Mouse (Mus musculus) heart, postnatal 36 days (tissue): Measurements from ENCODE around the gene Rint1. TPM values are rescaled to one million over a fixed set of nuclear protein-coding genes. Genes with fewer than 3 reads are reported as not detected.

Experiments
- DNase-seq, 2 experiments: peaks; one replicate each; pipeline ENCODE4 v3.0.0; 2021 to 2022
- intact Hi-C: fragments of 180-260 bp; cut with DNase I; formaldehyde crosslinking; loops from one replicate; pipeline ENCODE4 v1.15.1; 2025
- total RNA-seq, 2 experiments: library from RNA; stranded (reverse); gene quantifications; 2 replicates each; pipeline ENCODE4 v1.2.3; 2021

Rint1 gene
- total RNA-seq, 2 experiments from 2014 or later = 12.4 to 13.7 TPM

- DNase-seq = no peak
- intact Hi-C loops = no loop called here
Measured at GRCm38 (mm10) chr5:23861721-23862120, 74.2 kb downstream of the Rint1 start.

GRCm38 (mm10) chr5:23862291-23862690 is 74.8 kb downstream of the Rint1 start:
- intact Hi-C loops = no loop called here
- DNase-seq = peak; percentile 69 to 70

GRCm38 (mm10) chr5:23863166-23864053 is 75.9 kb downstream of the Rint1 start:
- no peak for DNase-seq

GRCm38 (mm10) chr5:23864054-23864965 is 76.8 kb downstream of the Rint1 start:
- intact Hi-C loops = no loop called here
- DNase-seq = no peak

More at GRCm38 (mm10) chr5:23863166-23864053, 75.9 kb downstream of the Rint1 start:
- intact Hi-C loops = no loop called here

GRCm38 (mm10) chr5:23865941-23866340 is 78.4 kb downstream of the Rint1 start:
- intact Hi-C loops = no loop called here
- no peak for DNase-seq

Other genes with a start within 250 kb of the Rint1 start
- gene Srpk2, start 103.1 kb upstream of the Rint1 start, total RNA-seq = 10 to 100 TPM; 35.9 to 36.5 TPM
- 1 to 10 TPM; 9.5 TPM for gene Pus7, start 4.0 kb upstream of the Rint1 start, total RNA-seq
- gene Tomm7, start 56.5 kb downstream of the Rint1 start, total RNA-seq = 100 to 1,000 TPM; 105 to 107 TPM
- 10 to 100 TPM; 31.7 to 58.7 TPM for gene Fam126a, start 243.0 kb downstream of the Rint1 start, total RNA-seq